18 mouse cellular contexts compared by ENCODE assay signal in genomic region chr4:85901316-85901715, GRCm38 (mm10).
DNase-seq lines count a peak whose midpoint lies in the region; ATAC-seq and TF ChIP-seq lines count a peak whose summit lies in the region.
"Had no signal": no experiment of that assay in that cellular context is flagged by ENCODE, and none has a peak within 500 bp of the region (broad histone marks: within the 10 kb centered on the region; RNA-seq: fewer than 3 reads in every experiment).

No protein-coding gene starts in this region.

- H3K9me3 ChIP-seq in lung, embryonic 14.5 days (ENCODE audit: low read depth, low read length) = no peaks in the 10 kb centered on the region
- H3K9me3 ChIP-seq in lung, postnatal 0 days (ENCODE audit: low read length) = no peaks in the 10 kb centered on the region
- H3K9me3 ChIP-seq in kidney, embryonic 15.5 days (replicated peaks) = no peaks in the 10 kb centered on the region
- H3K9me3 ChIP-seq: embryonic facial prominence, embryonic 12.5 days; heart, embryonic 12.5 days; hindbrain, embryonic 10.5 days had no signal

- TF ChIP-seq CTCF in lung, embryonic 14.5 days (IDR thresholded peaks at IDR 0.05; ENCODE audit: low read depth) = no peak
- no peak for TF ChIP-seq CTCF in lung, postnatal 0 days (IDR thresholded peaks at IDR 0.05)

- H3K4me3 ChIP-seq in lung, embryonic 14.5 days (ENCODE audit: low read depth, low read length) = no peak overlapping the region
- H3K4me3 ChIP-seq in lung, postnatal 0 days (ENCODE audit: low read depth, low read length) = no peak overlapping the region
- no peak overlapping the region for H3K4me3 ChIP-seq in kidney, embryonic 15.5 days (replicated peaks)
- H3K4me3 ChIP-seq: embryonic facial prominence, embryonic 12.5 days; heart, embryonic 12.5 days; hindbrain, embryonic 10.5 days had no signal

- H3K4me1 ChIP-seq in lung, embryonic 14.5 days (ENCODE audit: insufficient read depth) = no peaks in the 10 kb centered on the region
- no peaks in the 10 kb centered on the region for H3K4me1 ChIP-seq in lung, postnatal 0 days (ENCODE audit: insufficient read depth, low read depth, low read length)
- H3K4me1 ChIP-seq in kidney, embryonic 15.5 days = no peaks in the 10 kb centered on the region
- H3K4me1 ChIP-seq: embryonic facial prominence, embryonic 12.5 days; heart, embryonic 12.5 days; hindbrain, embryonic 10.5 days had no signal

- no peaks in the 10 kb centered on the region for H3K36me3 ChIP-seq in lung, embryonic 14.5 days (ENCODE audit: insufficient read depth)
- no peaks in the 10 kb centered on the region for H3K36me3 ChIP-seq in lung, postnatal 0 days (ENCODE audit: insufficient read depth, low read length)
- H3K36me3 ChIP-seq in kidney, embryonic 15.5 days = no peaks in the 10 kb centered on the region
- H3K36me3 ChIP-seq: embryonic facial prominence, embryonic 12.5 days; heart, embryonic 12.5 days; hindbrain, embryonic 10.5 days had no signal

- no peak overlapping the region for H3K4me2 ChIP-seq in lung, embryonic 14.5 days
- H3K4me2 ChIP-seq in lung, postnatal 0 days (replicated peaks; ENCODE audit: low read depth, low read length) = no peak overlapping the region
- H3K4me2 ChIP-seq in kidney, embryonic 15.5 days = no peak overlapping the region
- H3K4me2 ChIP-seq: embryonic facial prominence, embryonic 12.5 days; heart, embryonic 12.5 days; midbrain, embryonic 11.5 days had no signal

- DNase-seq in lung, embryonic 14.5 days = peak; percentile 88
- DNase-seq in lung, postnatal 0 days (ENCODE audit: low spot score) = no peak
- DNase-seq in kidney, adult 11 months = peak; percentile 12
- DNase-seq in lung, postnatal 36 days = peak; percentile 12
- no peak for DNase-seq in frontal cortex, postnatal 25 days (ENCODE audit: low spot score in 2 of 2)
- no peak for DNase-seq in MN1 (ENCODE audit: low spot score)
- no peak for DNase-seq in retina, embryonic 14.5 days (ENCODE audit: low spot score)
- DNase-seq: cerebellum, adult 9-10 months; left cerebral cortex, postnatal 4 days; thymus, postnatal 4 days had no signal

- no peak overlapping the region for H3K9ac ChIP-seq in lung, embryonic 14.5 days
- no peak overlapping the region for H3K9ac ChIP-seq in lung, postnatal 0 days (replicated peaks; ENCODE audit: low read depth)
- H3K9ac ChIP-seq in kidney, embryonic 15.5 days = no peak overlapping the region
- H3K9ac ChIP-seq: embryonic facial prominence, embryonic 12.5 days; heart, embryonic 12.5 days had no signal

- no peaks in the 10 kb centered on the region for H3K27me3 ChIP-seq in lung, embryonic 14.5 days (ENCODE audit: insufficient read depth, low read length)
- H3K27me3 ChIP-seq in lung, postnatal 0 days (replicated peaks; ENCODE audit: insufficient read depth, low read length) = no peaks in the 10 kb centered on the region
- H3K27me3 ChIP-seq in kidney, embryonic 15.5 days = no peaks in the 10 kb centered on the region
- H3K27me3 ChIP-seq: CH12.LX; embryonic facial prominence, embryonic 12.5 days; heart, embryonic 12.5 days; Patski had no signal

- H3K27ac ChIP-seq in lung, embryonic 14.5 days (ENCODE audit: low read depth) = no peak overlapping the region
- no peak overlapping the region for H3K27ac ChIP-seq in lung, postnatal 0 days (ENCODE audit: low read length)
- H3K27ac ChIP-seq in kidney, embryonic 15.5 days = peak overlapping the region; percentile 56; the same call in 1 of the 2 replicates
- H3K27ac ChIP-seq: embryonic facial prominence, embryonic 12.5 days; hindbrain, embryonic 10.5 days had no signal

- TF ChIP-seq EP300 in lung, postnatal 0 days (IDR thresholded peaks at IDR 0.05) = no peak

- WGBS in lung, embryonic 14.5 days = 24% methylated on average over 4 of the region's 4 CpGs
- WGBS in lung, postnatal 0 days = 45% methylated on average over 4 of the region's 4 CpGs
- WGBS in kidney, embryonic 15.5 days = 43% methylated on average over 4 of the region's 4 CpGs

- ATAC-seq in lung, embryonic 14.5 days (ENCODE audit: insufficient read depth) = peak; percentile 81
- ATAC-seq in lung, postnatal 0 days = no peak
- peak; percentile 78 for ATAC-seq in kidney, embryonic 15.5 days (replicated peaks; ENCODE audit: low FRiP score)
- ATAC-seq: intestine, embryonic 16.5 days; Patski had no signal

Comparison
In these comparisons a context has a peak if more than half of its experiments do, and no peak if none do; other contexts are left out.
1. DNase-seq: peak in lung, embryonic 14.5 days (single experiment), kidney, adult 11 months (single experiment) and lung, postnatal 36 days (single experiment); none in lung, postnatal 0 days (single experiment), frontal cortex, postnatal 25 days (0 of 2), MN1 (single experiment) and retina, embryonic 14.5 days (single experiment).